Mouse (Mus musculus) liver, embryonic 12.5 days (tissue): ENCODE measurements around the gene Dner. TPM values are rescaled to one million over a fixed set of nuclear protein-coding genes. Genes with fewer than 3 reads are reported as not detected.

Source experiments
- ATAC-seq: fragments of 200-750 bp; cut with Nextera tagmentation; 2 replicates; pipeline ENCODE4 v1.8.0; 2017; ENCODE audit warnings: moderate number of reproducible peaks, mild to moderate bottlenecking, moderate library complexity
- H3K27ac ChIP-seq: fragments of 300-500 bp; sonication (generic); 2 replicates; pipeline ENCODE4 v1.5.1; 2016; ENCODE audit warnings: mild to moderate bottlenecking
- H3K27me3 ChIP-seq: fragments of 300-500 bp; sonication (generic); replicated peaks from 2 replicates; pipeline ENCODE4 v1.6.1; 2016; ENCODE audit warnings: mild to moderate bottlenecking, moderate library complexity
- H3K36me3 ChIP-seq: fragments of 300-500 bp; sonication (generic); 2 replicates; pipeline ENCODE4 v1.6.1; 2016; ENCODE audit warnings: mild to moderate bottlenecking, moderate library complexity
- H3K4me1 ChIP-seq: fragments of 300-500 bp; sonication (generic); 2 replicates; pipeline ENCODE4 v1.6.1; 2016
- H3K4me2 ChIP-seq: fragments of 300-500 bp; sonication (generic); 2 replicates; pipeline ENCODE4 v1.6.1; 2016; ENCODE audit warnings: mild to moderate bottlenecking, moderate library complexity
- H3K4me3 ChIP-seq: fragments of 300-500 bp; sonication (generic); 2 replicates; pipeline ENCODE4 v1.5.1; 2016; ENCODE audit warnings: mild to moderate bottlenecking, moderate library complexity
- H3K9ac ChIP-seq: fragments of 300-500 bp; sonication (generic); 2 replicates; pipeline ENCODE4 v1.6.1; 2016; ENCODE audit warnings: mild to moderate bottlenecking, moderate library complexity
- H3K9me3 ChIP-seq: fragments of 300-500 bp; sonication (generic); replicated peaks from 2 replicates; pipeline ENCODE4 v1.6.1; 2016; ENCODE audit warnings: mild to moderate bottlenecking, moderate library complexity
- WGBS: fragments of 180-500 bp; shearing (Covaris S2); methylation state at CpG from one replicate; pipeline ENCODE4 v1.1.7; 2016; ENCODE audit not compliant: insufficient replicate concordance; 5-methylcytosine and 5-hydroxymethylcytosine counted together
- polyA plus RNA-seq: library from polyadenylated mRNA; unstranded; fragments of >200 nt; fragmentation: Nextera tagmentation; extraction: Ambion mirVana; gene quantifications from 2 replicates; pipeline ENCODE4 v1.2.1, GENCODE M21; 2016

The Dner gene
- polyA plus RNA-seq, 1 experiment from 2014 or later: 0.06 TPM

DNA sequence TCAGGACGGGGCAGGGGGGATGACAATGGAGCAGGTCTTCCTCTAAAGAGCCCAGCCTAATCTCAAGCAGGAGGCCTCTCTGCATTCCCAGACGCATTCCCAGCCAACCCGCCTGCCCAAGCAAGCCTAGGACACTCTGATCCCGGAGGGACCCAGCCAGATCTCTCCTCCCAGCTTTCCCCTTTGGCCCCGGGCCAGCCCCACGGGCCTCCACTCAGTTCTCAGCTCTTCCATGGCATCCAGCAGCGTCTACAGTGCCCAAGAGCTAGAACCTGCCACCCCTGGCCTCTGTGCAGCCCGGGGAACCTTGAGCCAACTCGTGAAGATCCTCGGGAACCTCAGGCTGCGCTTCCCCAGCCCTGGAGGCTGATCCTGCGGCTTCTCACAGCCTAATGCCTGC is 291.1 kb downstream of the Dner start:
- Histone ChIP-seq H3K36me3 (no peaks in the 10 kb centered on the region), H3K4me1 (no peaks in the 10 kb centered on the region), H3K9me3 (no peaks in the 10 kb centered on the region), H3K4me2 (no peak overlapping the region), H3K27ac (no peak overlapping the region), H3K27me3 (no peaks in the 10 kb centered on the region), H3K9ac (no peak overlapping the region), H3K4me3 (no peak overlapping the region)
- ATAC-seq: no peak
- WGBS: 42% methylated on average over 12 of the region's 12 CpGs

DNA sequence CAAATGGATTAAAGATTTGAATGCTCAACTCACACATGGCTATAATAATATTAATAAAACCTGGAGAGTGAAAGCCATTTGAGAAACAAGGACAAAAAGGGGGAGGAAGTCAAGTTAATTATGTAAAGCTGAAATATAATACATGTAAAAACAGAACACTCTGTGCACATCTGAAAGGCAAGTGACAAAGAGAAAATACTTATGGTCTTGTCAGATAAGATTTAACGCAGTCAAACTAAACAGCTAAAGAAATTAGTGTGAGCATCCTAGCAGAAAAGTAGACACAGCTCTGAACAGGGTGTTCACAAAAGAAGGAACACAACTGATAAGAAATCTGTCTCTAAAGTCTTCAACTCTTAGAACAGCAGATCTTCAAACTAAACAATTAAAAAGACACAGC is 293.9 kb downstream of the Dner start:
- Histone ChIP-seq H3K4me2 (no peak overlapping the region), H3K9me3 (no peaks in the 10 kb centered on the region), H3K4me3 (no peak overlapping the region), H3K4me1 (no peaks in the 10 kb centered on the region), H3K36me3 (no peaks in the 10 kb centered on the region), H3K9ac (no peak overlapping the region), H3K27me3 (no peaks in the 10 kb centered on the region), H3K27ac (no peak overlapping the region)
- WGBS: 59% methylated on average over 1 of the region's 1 CpGs
- no peak for ATAC-seq

DNA sequence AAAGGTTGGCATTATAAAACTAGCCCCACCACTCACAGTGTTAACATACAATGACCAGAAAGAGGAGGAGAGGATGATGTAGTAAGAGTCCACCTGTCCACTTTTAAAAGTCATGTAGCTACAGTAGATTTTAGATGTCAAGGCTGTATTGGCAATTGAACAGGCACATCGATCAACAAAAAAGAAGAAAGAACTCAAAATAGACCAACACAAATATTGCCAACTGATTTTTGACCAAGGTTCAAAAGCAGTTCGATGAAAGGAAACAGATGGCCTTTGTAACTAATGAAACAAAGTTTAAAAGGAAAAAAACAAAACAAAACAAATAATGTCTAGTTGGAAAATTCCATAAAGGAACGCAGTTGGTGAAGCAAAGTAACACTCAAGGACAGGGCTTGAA is 296.4 kb downstream of the Dner start:
- Histone ChIP-seq H3K9ac (no peak overlapping the region), H3K27ac (no peak overlapping the region), H3K4me3 (no peak overlapping the region), H3K36me3 (no peaks in the 10 kb centered on the region), H3K9me3 (no peaks in the 10 kb centered on the region), H3K27me3 (no peaks in the 10 kb centered on the region), H3K4me1 (no peaks in the 10 kb centered on the region), H3K4me2 (no peak overlapping the region)
- no peak for ATAC-seq
- 61% methylated on average over 3 of the region's 3 CpGs for WGBS

DNA sequence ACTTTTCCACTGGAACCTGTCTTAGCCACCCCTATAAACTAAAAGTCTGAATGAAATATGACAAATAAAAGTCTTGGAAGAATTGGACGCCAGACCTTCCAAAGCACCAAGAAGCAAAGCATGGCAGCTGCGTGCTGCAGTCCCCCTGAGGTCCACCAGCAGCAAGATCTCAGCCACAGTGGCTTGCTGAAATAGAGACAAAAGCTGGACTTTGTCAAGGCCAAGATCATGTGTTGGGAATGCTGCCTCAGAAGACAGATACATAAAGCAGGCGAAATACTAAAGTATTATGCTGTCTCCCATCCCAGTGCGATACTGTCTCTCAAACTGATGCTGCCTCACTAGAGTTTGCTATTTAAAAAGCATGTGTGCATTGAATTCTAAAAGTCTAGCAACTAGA is 296.9 kb downstream of the Dner start:
- Histone ChIP-seq H3K27me3 (no peaks in the 10 kb centered on the region), H3K4me3 (no peak overlapping the region), H3K4me2 (no peak overlapping the region), H3K4me1 (no peaks in the 10 kb centered on the region), H3K9me3 (no peaks in the 10 kb centered on the region), H3K27ac (no peak overlapping the region), H3K9ac (no peak overlapping the region), H3K36me3 (no peaks in the 10 kb centered on the region)
- no peak for ATAC-seq
- 70% methylated on average over 4 of the region's 4 CpGs for WGBS

DNA sequence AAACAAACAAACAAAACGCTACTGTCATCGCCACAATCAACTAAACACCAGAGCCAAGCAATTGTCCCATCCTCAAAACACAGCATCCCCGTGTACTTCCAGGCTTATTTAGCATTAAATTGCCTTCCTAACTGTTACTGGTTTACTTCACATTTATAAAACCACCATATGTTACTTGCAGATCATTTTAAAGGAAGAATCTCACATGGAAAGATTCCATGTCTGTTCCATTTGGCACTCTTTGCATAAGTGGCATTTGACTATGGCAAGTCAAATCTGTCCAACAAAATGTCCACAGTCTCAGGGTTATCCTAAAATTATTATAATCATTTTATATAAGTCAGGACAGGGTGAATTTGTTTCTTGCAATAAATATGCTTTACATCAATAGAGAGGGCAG is 299.2 kb downstream of the Dner start:
- no peak overlapping the region for H3K27ac ChIP-seq
- H3K9me3 ChIP-seq: no peaks in the 10 kb centered on the region
- no peaks in the 10 kb centered on the region for H3K36me3 ChIP-seq
- 61% methylated on average over 3 of the region's 3 CpGs for WGBS
- no peak for ATAC-seq
- H3K4me3 ChIP-seq: no peak overlapping the region
- H3K9ac ChIP-seq: no peak overlapping the region
- H3K4me2 ChIP-seq: no peak overlapping the region
- H3K4me1 ChIP-seq: no peaks in the 10 kb centered on the region
- H3K27me3 ChIP-seq: no peaks in the 10 kb centered on the region

DNA sequence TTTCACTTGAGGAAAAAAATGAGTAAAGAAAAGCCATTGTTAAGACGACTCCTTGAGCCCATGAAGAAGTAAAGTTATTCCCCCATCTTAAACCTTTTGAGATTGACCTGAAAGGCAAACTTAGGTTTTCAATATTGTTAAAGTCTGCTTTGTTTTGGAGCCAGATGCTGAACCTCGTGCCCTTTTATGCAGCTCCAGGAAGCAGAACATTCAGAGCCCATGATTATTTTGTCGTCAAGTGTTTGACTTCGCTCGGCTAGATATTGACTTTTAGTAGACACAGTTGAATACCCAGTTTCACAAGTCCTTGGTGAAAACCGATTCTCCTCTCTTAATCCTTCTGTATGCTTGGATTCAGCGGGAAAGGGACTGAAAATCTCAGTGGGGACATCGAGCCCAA is 300.1 kb downstream of the Dner start:
- Histone ChIP-seq H3K9me3 (no peaks in the 10 kb centered on the region), H3K36me3 (no peaks in the 10 kb centered on the region), H3K27ac (no peak overlapping the region), H3K9ac (no peak overlapping the region), H3K4me2 (no peak overlapping the region), H3K4me1 (no peaks in the 10 kb centered on the region), H3K27me3 (no peaks in the 10 kb centered on the region), H3K4me3 (no peak overlapping the region)
- 62% methylated on average over 8 of the region's 8 CpGs for WGBS
- ATAC-seq: no peak

DNA sequence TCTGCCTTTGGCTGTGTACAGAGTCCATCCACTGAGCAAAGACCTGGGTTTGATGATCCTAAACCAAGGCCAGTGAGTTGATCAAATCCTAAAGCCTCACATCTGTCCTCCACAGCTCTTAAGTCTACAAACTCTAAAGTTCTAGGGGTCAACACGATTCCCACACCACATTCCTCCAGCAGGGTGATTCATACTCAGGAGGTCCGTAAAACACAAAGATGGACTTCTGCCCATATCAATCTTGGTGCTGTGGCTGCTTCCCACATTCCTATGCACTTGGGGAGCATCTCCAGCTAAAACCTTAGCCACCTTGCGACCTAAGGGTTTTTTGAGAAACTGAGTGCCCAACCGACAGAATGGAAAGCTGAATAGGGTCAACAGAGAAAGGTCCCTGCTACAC is 305.1 kb downstream of the Dner start:
- H3K9me3 ChIP-seq: no peaks in the 10 kb centered on the region
- H3K27ac ChIP-seq: no peak overlapping the region
- no peak for ATAC-seq
- WGBS: 63% methylated on average over 4 of the region's 4 CpGs
- H3K36me3 ChIP-seq: no peaks in the 10 kb centered on the region
- H3K4me3 ChIP-seq: no peak overlapping the region
- H3K4me1 ChIP-seq: no peaks in the 10 kb centered on the region
- H3K9ac ChIP-seq: no peak overlapping the region
- no peak overlapping the region for H3K4me2 ChIP-seq
- H3K27me3 ChIP-seq: no peaks in the 10 kb centered on the region

DNA sequence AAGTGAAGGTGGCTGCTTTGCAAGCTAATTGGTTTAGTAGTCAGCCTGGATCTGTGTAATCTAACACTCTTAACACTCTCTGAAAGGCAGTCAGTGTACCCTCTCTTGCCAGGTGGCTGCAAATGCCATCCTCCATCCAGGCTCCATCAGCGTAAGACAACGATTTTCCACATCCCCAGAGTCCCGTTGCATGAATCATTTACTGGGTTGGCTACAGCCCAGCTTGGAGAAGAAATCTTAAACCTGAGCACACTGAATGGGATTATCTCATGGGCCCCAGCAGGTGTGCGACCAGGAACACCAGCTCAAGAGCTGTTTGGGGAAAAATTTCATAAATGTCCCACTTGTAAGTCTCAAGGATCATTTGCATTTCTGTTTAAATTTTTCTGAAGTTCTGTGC is 308.4 kb downstream of the Dner start:
- Histone ChIP-seq H3K27ac (no peak overlapping the region), H3K36me3 (no peaks in the 10 kb centered on the region), H3K4me2 (no peak overlapping the region), H3K4me3 (no peak overlapping the region), H3K9me3 (no peaks in the 10 kb centered on the region), H3K9ac (no peak overlapping the region), H3K4me1 (no peaks in the 10 kb centered on the region), H3K27me3 (no peaks in the 10 kb centered on the region)
- 67% methylated on average over 4 of the region's 4 CpGs for WGBS
- no peak for ATAC-seq

DNA sequence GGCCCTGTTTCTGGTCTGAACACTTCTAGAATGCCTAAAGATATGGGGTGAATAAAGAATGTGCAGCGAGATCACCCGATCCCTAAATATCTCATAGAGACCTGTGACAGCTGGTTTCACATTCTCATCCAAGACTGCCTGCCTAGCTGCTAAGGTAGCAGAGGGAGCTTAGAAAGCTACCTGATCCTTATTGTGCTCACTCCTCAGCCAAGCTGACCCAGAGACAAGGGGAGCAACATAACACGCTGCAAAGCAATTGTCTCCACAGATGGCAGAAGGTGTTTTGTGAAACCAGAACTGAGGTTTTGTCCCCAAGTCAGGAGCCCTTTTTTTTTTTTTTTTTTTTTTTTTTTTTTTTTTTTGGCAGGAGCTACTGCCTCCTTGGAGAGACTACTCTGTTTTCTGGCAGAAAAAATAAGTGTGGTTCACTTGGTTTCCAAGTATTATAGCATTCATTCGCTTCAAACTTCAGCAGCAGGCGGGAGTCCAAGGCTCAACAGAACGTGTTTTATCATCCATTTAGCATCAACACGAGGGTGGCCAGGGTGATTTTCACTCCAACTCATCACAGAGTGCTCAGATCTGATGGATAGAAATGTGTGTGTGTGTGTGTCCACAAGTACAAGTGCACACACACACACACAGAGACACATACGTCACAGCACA is 309.4 kb downstream of the Dner start:
- no peak overlapping the region for H3K9ac ChIP-seq
- H3K27ac ChIP-seq: no peak overlapping the region
- 71% methylated on average over 8 of the region's 8 CpGs for WGBS
- H3K27me3 ChIP-seq: no peaks in the 10 kb centered on the region
- H3K4me3 ChIP-seq: no peak overlapping the region
- no peak overlapping the region for H3K4me2 ChIP-seq
- no peaks in the 10 kb centered on the region for H3K4me1 ChIP-seq
- ATAC-seq: no peak
- no peaks in the 10 kb centered on the region for H3K9me3 ChIP-seq
- no peaks in the 10 kb centered on the region for H3K36me3 ChIP-seq

DNA sequence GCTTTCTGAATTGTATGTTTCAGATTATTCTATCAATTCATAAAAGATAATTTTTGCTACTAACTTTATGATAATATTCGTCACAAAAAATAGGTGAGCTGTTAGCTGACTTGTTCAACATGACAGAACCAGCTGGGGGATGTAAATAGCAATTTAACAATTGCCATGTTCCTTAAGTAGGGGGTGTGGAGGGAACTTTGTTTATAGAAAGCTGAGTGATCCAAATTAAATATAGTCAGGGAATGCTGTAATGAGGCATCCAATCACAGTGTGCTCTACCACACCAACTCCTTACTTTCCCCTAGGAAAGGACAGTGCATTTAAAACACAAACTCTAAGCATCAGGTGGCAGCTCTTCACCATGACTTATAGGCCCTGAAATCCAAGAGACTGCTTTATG is 313.3 kb downstream of the Dner start:
- Histone ChIP-seq H3K4me2 (no peak overlapping the region), H3K9me3 (no peaks in the 10 kb centered on the region), H3K36me3 (no peaks in the 10 kb centered on the region), H3K4me1 (no peaks in the 10 kb centered on the region), H3K27me3 (no peaks in the 10 kb centered on the region), H3K4me3 (no peak overlapping the region), H3K9ac (no peak overlapping the region), H3K27ac (no peak overlapping the region)
- no peak for ATAC-seq
- WGBS: 47% methylated on average over 1 of the region's 1 CpGs

DNA sequence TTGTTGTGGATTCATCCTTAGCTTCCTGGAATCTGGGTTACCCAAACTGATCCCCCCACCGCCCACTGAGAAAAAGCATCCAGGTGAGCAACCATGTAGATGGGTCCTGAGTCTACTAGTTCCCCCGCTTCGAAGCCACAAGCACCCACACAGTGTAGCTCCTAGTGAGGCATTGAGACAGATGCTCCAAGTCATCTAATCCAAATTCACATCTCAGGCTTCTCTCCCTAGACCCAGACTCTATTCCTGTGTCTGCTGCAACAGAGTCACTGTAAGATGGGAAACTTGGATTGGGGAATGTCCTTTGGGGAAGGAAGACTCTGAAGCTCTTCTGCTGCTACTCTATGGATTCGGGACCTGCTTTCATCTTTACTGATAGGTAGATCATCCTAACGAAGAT is 314.0 kb downstream of the Dner start:
- no peak for ATAC-seq

DNA sequence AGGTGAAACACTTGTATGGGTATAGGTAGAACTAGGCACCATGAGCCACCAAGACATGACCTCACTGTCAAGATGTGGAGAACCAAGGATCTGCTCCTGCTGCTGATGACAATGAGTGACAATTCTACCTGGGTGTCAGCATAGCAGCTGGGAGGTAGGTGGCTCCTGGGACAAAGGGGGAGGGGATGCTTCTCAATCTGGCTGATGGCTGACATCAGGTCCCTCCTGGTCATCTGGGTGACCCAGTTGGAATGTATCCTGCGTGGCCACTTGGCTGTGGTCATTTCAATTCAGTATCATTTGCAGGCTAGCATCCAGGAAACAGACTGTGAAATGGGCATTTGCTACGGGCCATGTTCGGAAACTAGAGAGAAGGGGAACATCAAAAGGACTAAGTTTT is 315.1 kb downstream of the Dner start:
- 74% methylated on average over 3 of the region's 3 CpGs for WGBS
- ATAC-seq: no peak
- H3K4me2 ChIP-seq: no peak overlapping the region

More for the DNA sequence above, 314.0 kb downstream of the Dner start:
- H3K27ac ChIP-seq: no peak overlapping the region
- 70% methylated on average over 5 of the region's 5 CpGs for WGBS
- no peak overlapping the region for H3K4me3 ChIP-seq
- H3K4me2 ChIP-seq: no peak overlapping the region
- no peaks in the 10 kb centered on the region for H3K9me3 ChIP-seq
- H3K4me1 ChIP-seq: no peaks in the 10 kb centered on the region
- H3K9ac ChIP-seq: no peak overlapping the region
- no peaks in the 10 kb centered on the region for H3K36me3 ChIP-seq
- H3K27me3 ChIP-seq: no peaks in the 10 kb centered on the region

DNA sequence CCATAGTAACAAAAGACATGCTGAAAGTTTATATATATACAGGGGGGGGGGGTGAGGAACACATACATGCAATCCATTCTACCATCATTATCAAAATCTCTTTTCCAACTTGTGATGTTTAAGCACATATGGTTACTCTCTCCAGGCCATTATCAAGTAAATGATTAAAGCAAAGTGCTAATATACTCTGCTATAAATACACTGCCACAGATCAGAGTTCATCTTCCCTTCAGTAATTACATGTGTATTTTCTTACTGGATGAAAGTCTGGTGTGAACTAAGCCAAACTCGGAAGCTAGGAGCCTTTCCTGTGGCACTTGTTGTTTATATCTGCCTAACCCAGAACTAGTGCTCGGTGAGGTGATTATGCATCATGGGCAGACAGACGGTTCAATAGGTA is 328.3 kb downstream of the Dner start:
- no peaks in the 10 kb centered on the region for H3K9me3 ChIP-seq
- no peak overlapping the region for H3K9ac ChIP-seq
- H3K4me2 ChIP-seq: no peak overlapping the region
- no peak overlapping the region for H3K27ac ChIP-seq
- H3K36me3 ChIP-seq: no peaks in the 10 kb centered on the region
- H3K27me3 ChIP-seq: no peaks in the 10 kb centered on the region
- WGBS: 55% methylated on average over 3 of the region's 3 CpGs
- no peaks in the 10 kb centered on the region for H3K4me1 ChIP-seq
- no peak for ATAC-seq
- no peak overlapping the region for H3K4me3 ChIP-seq

More for the DNA sequence above, 315.1 kb downstream of the Dner start:
- Histone ChIP-seq H3K27me3 (no peaks in the 10 kb centered on the region), H3K4me1 (no peaks in the 10 kb centered on the region), H3K9ac (no peak overlapping the region), H3K4me3 (no peak overlapping the region), H3K9me3 (no peaks in the 10 kb centered on the region), H3K36me3 (no peaks in the 10 kb centered on the region), H3K27ac (no peak overlapping the region)
